Mouse (Mus musculus): ENCODE results near the gene Slc34a2. TPM values are rescaled to one million over a fixed set of nuclear protein-coding genes. Genes with fewer than 3 reads are reported as not detected.

Slc34a2 gene
- polyA plus RNA-seq (2021) = 1.9 TPM

GRCm38 (mm10) chr5:53037781-53038180 is at the start of gene Slc34a2:
Gene Slc34a2 (plus strand): TSS chr5:53038081.
- ATAC-seq = no peak
- in situ Hi-C loops (cut with MboI; ENCODE audit: low pct_unique_long_range_greater_than_20kb) = no loop called here
- DNase-seq (ENCODE audit: low read depth, low spot score) = no peak
- ChIA-PET POLR2A (no interaction called here), CTCF (interaction anchor here (1.1 to 10.3 kb wide), 3 partner anchors 9 to 73 kb away, joined by 3 to 83 read pairs (median 5); no protein-coding TSS in a partner anchor)
- TF ChIP-seq CTCF (IDR thresholded peaks at IDR 0.05) = no peak
- H3K27me3 ChIP-seq = no peaks in the 10 kb centered on the region

- DNase-seq (ENCODE audit: low read depth, low spot score) (no peak), ATAC-seq (no peak)
- POLR2A ChIA-PET = no interaction called here
- no peak for TF ChIP-seq CTCF (IDR thresholded peaks at IDR 0.05)
- CTCF ChIA-PET = interaction anchor here (1.5 kb wide), 1 partner anchor 115 kb away, joined by 3 read pairs; no protein-coding TSS in a partner anchor
- H3K27me3 ChIP-seq = no peaks in the 10 kb centered on the region
- in situ Hi-C loops (cut with MboI; ENCODE audit: low pct_unique_long_range_greater_than_20kb) = no loop called here
Observed at GRCm38 (mm10) chr5:52990687-52991341, 47.1 kb upstream of the Slc34a2 start.

- ATAC-seq (no peak), DNase-seq (ENCODE audit: low read depth, low spot score) (no peak)
- ChIA-PET POLR2A (no interaction called here), CTCF (interaction anchor here (1.3 kb wide), 1 partner anchor 8 kb away, joined by 3 read pairs; no protein-coding TSS in a partner anchor)
- H3K27me3 ChIP-seq = no peaks in the 10 kb centered on the region
- TF ChIP-seq CTCF (IDR thresholded peaks at IDR 0.05) = no peak
- in situ Hi-C loops (cut with MboI; ENCODE audit: low pct_unique_long_range_greater_than_20kb) = no loop called here
Observed at GRCm38 (mm10) chr5:52992210-52992897, 45.5 kb upstream of the Slc34a2 start.

GRCm38 (mm10) chr5:52993490-52994282 is 44.2 kb upstream of the Slc34a2 start:
- no peak for TF ChIP-seq CTCF (IDR thresholded peaks at IDR 0.05)
- ChIA-PET CTCF (interaction anchor here (0.9 to 1.5 kb wide), 3 partner anchors 10 to 14 kb away, joined by 3 to 5 read pairs (median 4); no protein-coding TSS in a partner anchor), POLR2A (no interaction called here)
- DNase-seq (ENCODE audit: low read depth, low spot score) (no peak), ATAC-seq (no peak)
- in situ Hi-C loops (cut with MboI; ENCODE audit: low pct_unique_long_range_greater_than_20kb) = no loop called here
- no peaks in the 10 kb centered on the region for H3K27me3 ChIP-seq

- in situ Hi-C loops (cut with MboI; ENCODE audit: low pct_unique_long_range_greater_than_20kb) = no loop called here
- ATAC-seq = no peak
- no peak for DNase-seq (ENCODE audit: low read depth, low spot score)
- CTCF ChIA-PET = interaction anchor here (1.0 to 2.4 kb wide), 5 partner anchors 9 to 21 kb away, joined by 3 to 9 read pairs (median 4); no protein-coding TSS in a partner anchor
- H3K27me3 ChIP-seq = no peaks in the 10 kb centered on the region
- TF ChIP-seq CTCF (IDR thresholded peaks at IDR 0.05) = no peak
- POLR2A ChIA-PET = interaction anchor here (1.4 kb wide), 1 partner anchor 108 kb away, joined by 7 read pairs; no protein-coding TSS in a partner anchor
Observed at GRCm38 (mm10) chr5:52995461-52995860, 42.4 kb upstream of the Slc34a2 start.

- ATAC-seq (no peak), DNase-seq (ENCODE audit: low read depth, low spot score) (no peak)
- no peaks in the 10 kb centered on the region for H3K27me3 ChIP-seq
- no peak for TF ChIP-seq CTCF (IDR thresholded peaks at IDR 0.05)
- POLR2A ChIA-PET = interaction anchor here (1.2 kb wide), 1 partner anchor 9 kb away, joined by 3 read pairs; no protein-coding TSS in a partner anchor
- CTCF ChIA-PET = interaction anchor here (1.2 to 2.4 kb wide), 4 partner anchors 9 to 21 kb away, joined by 3 to 9 read pairs (median 4); no protein-coding TSS in a partner anchor
- in situ Hi-C loops (cut with MboI; ENCODE audit: low pct_unique_long_range_greater_than_20kb) = no loop called here
Observed at GRCm38 (mm10) chr5:52996145-52996544, 41.7 kb upstream of the Slc34a2 start.

GRCm38 (mm10) chr5:52996601-52997000 is 41.3 kb upstream of the Slc34a2 start:
- peak; percentile 22 for ATAC-seq
- in situ Hi-C loops (cut with MboI; ENCODE audit: low pct_unique_long_range_greater_than_20kb) = no loop called here
- DNase-seq (ENCODE audit: low read depth, low spot score) = no peak
- H3K27me3 ChIP-seq = no peaks in the 10 kb centered on the region
- TF ChIP-seq CTCF (IDR thresholded peaks at IDR 0.05) = no peak
- CTCF ChIA-PET = interaction anchor here (1.4 to 2.4 kb wide), 2 partner anchors 10 to 13 kb away, joined by 4 to 9 read pairs; no protein-coding TSS in a partner anchor
- POLR2A ChIA-PET = interaction anchor here (1.2 kb wide), 1 partner anchor 9 kb away, joined by 3 read pairs; no protein-coding TSS in a partner anchor

GRCm38 (mm10) chr5:52997032-52997431 is 40.8 kb upstream of the Slc34a2 start:
- ChIA-PET CTCF (interaction anchor here (1.4 to 1.8 kb wide), 2 partner anchors 13 to 43 kb away, joined by 4 read pairs; no protein-coding TSS in a partner anchor), POLR2A (interaction anchor here (1.2 kb wide), 1 partner anchor 9 kb away, joined by 3 read pairs; no protein-coding TSS in a partner anchor)
- in situ Hi-C loops (cut with MboI; ENCODE audit: low pct_unique_long_range_greater_than_20kb) = no loop called here
- no peak for ATAC-seq
- H3K27me3 ChIP-seq = no peaks in the 10 kb centered on the region
- no peak for TF ChIP-seq CTCF (IDR thresholded peaks at IDR 0.05)
- DNase-seq (ENCODE audit: low read depth, low spot score) = no peak

GRCm38 (mm10) chr5:52998097-52998760 is 39.7 kb upstream of the Slc34a2 start:
- in situ Hi-C loops (cut with MboI; ENCODE audit: low pct_unique_long_range_greater_than_20kb) = no loop called here
- POLR2A ChIA-PET = interaction anchor here (0.6 kb wide), 1 partner anchor 31 kb away, joined by 5 read pairs; no protein-coding TSS in a partner anchor
- no peak for TF ChIP-seq CTCF (IDR thresholded peaks at IDR 0.05)
- no peak for ATAC-seq
- CTCF ChIA-PET = interaction anchor here (1.1 to 1.8 kb wide), 3 partner anchors 15 to 47 kb away, joined by 3 to 4 read pairs (median 3); no protein-coding TSS in a partner anchor
- no peak for DNase-seq (ENCODE audit: low read depth, low spot score)
- H3K27me3 ChIP-seq = no peaks in the 10 kb centered on the region

Data from Patski (cell line).